Mouse (Mus musculus): ENCODE measurements around the gene Cmah. TPM values are rescaled to one million over a fixed set of nuclear protein-coding genes. Genes with fewer than 3 reads are reported as not detected.
"Not testable (repeated sequence)": the region's sequence is repeated elsewhere in the genome, so short reads cannot be mapped to it uniquely, and the experiment has no call there.

The Cmah gene
- polyA plus RNA-seq, 1 experiment from 2014 or later = 0.19 TPM

- ATAC-seq (ENCODE audit: insufficient number of reproducible peaks, insufficient read depth, low FRiP score, low TSS enrichment, low read depth) = no peak
- H3K4me1 ChIP-seq (replicated peaks) = no peaks in the 10 kb centered on the region
Observed at GRCm38 (mm10) chr13:24342091-24342490, 14.9 kb downstream of the Cmah start.

GRCm38 (mm10) chr13:24353004-24353403, 25.8 kb downstream of the Cmah start:
- WGBS = 88% methylated on average over 5 of the region's 5 CpGs

More at GRCm38 (mm10) chr13:24342091-24342490, 14.9 kb downstream of the Cmah start:
- H3K4me3 ChIP-seq (replicated peaks) = no peak overlapping the region
- H3K9me3 ChIP-seq = no peaks in the 10 kb centered on the region
- H3K36me3 ChIP-seq = no peaks in the 10 kb centered on the region
- 80% methylated on average over 4 of the region's 4 CpGs for WGBS
- H3K9ac ChIP-seq (replicated peaks) = no peak overlapping the region
- H3K27me3 ChIP-seq = no peaks in the 10 kb centered on the region
- no peak overlapping the region for H3K4me2 ChIP-seq
- H3K27ac ChIP-seq = no peak overlapping the region

GRCm38 (mm10) chr13:24354751-24355150, 27.5 kb downstream of the Cmah start:
- no peaks in the 10 kb centered on the region for H3K36me3 ChIP-seq
- no peak for ATAC-seq (ENCODE audit: insufficient number of reproducible peaks, insufficient read depth, low FRiP score, low TSS enrichment, low read depth)
- H3K9me3 ChIP-seq = no peaks in the 10 kb centered on the region
- WGBS = 90% methylated on average over 5 of the region's 5 CpGs
- no peak overlapping the region for H3K27ac ChIP-seq
- H3K9ac ChIP-seq (replicated peaks) = no peak overlapping the region
- no peaks in the 10 kb centered on the region for H3K4me1 ChIP-seq (replicated peaks)
- H3K4me3 ChIP-seq (replicated peaks) = no peak overlapping the region
- no peaks in the 10 kb centered on the region for H3K27me3 ChIP-seq
- H3K4me2 ChIP-seq = no peak overlapping the region

More at GRCm38 (mm10) chr13:24353004-24353403, 25.8 kb downstream of the Cmah start:
- Histone ChIP-seq H3K27ac (no peak overlapping the region), H3K27me3 (no peaks in the 10 kb centered on the region), H3K9ac (replicated peaks) (no peak overlapping the region), H3K4me1 (replicated peaks) (no peaks in the 10 kb centered on the region), H3K36me3 (no peaks in the 10 kb centered on the region), H3K4me3 (replicated peaks) (no peak overlapping the region), H3K9me3 (no peaks in the 10 kb centered on the region), H3K4me2 (no peak overlapping the region)
- ATAC-seq (ENCODE audit: insufficient number of reproducible peaks, insufficient read depth, low FRiP score, low TSS enrichment, low read depth) = no peak

- no peak overlapping the region for H3K9ac ChIP-seq (replicated peaks)
- no peaks in the 10 kb centered on the region for H3K4me1 ChIP-seq (replicated peaks)
- no peaks in the 10 kb centered on the region for H3K9me3 ChIP-seq
- H3K27ac ChIP-seq = no peak overlapping the region
- no peaks in the 10 kb centered on the region for H3K36me3 ChIP-seq
- ATAC-seq (ENCODE audit: insufficient number of reproducible peaks, insufficient read depth, low FRiP score, low TSS enrichment, low read depth) = no peak
- H3K27me3 ChIP-seq = no peaks in the 10 kb centered on the region
- no peak overlapping the region for H3K4me3 ChIP-seq (replicated peaks)
- H3K4me2 ChIP-seq = no peak overlapping the region
- WGBS = 100% methylated on average over 1 of the region's 1 CpGs
Observed at GRCm38 (mm10) chr13:24359181-24359580, 32.0 kb downstream of the Cmah start.

- Histone ChIP-seq H3K36me3 (no peaks in the 10 kb centered on the region), H3K9me3 (no peaks in the 10 kb centered on the region), H3K27ac (no peak overlapping the region), H3K4me3 (replicated peaks) (no peak overlapping the region), H3K27me3 (no peaks in the 10 kb centered on the region), H3K4me2 (no peak overlapping the region), H3K4me1 (replicated peaks) (no peaks in the 10 kb centered on the region), H3K9ac (replicated peaks) (no peak overlapping the region)
- ATAC-seq (ENCODE audit: insufficient number of reproducible peaks, insufficient read depth, low FRiP score, low TSS enrichment, low read depth) = no peak
- WGBS = 90% methylated on average over 6 of the region's 6 CpGs
Observed at GRCm38 (mm10) chr13:24365191-24365590, 38.0 kb downstream of the Cmah start.

- no peak overlapping the region for H3K27ac ChIP-seq
- H3K4me2 ChIP-seq = no peak overlapping the region
- WGBS = 88% methylated on average over 7 of the region's 7 CpGs
- ATAC-seq (ENCODE audit: insufficient number of reproducible peaks, insufficient read depth, low FRiP score, low TSS enrichment, low read depth) = no peak
- H3K27me3 ChIP-seq = no peaks in the 10 kb centered on the region
- no peaks in the 10 kb centered on the region for H3K4me1 ChIP-seq (replicated peaks)
- no peak overlapping the region for H3K4me3 ChIP-seq (replicated peaks)
- no peak overlapping the region for H3K9ac ChIP-seq (replicated peaks)
- no peaks in the 10 kb centered on the region for H3K36me3 ChIP-seq
- H3K9me3 ChIP-seq = no peaks in the 10 kb centered on the region
Observed at GRCm38 (mm10) chr13:24372893-24373599, 45.8 kb downstream of the Cmah start.

GRCm38 (mm10) chr13:24374606-24375005, 47.4 kb downstream of the Cmah start:
- H3K4me3 ChIP-seq (replicated peaks); H3K36me3 ChIP-seq; ATAC-seq (ENCODE audit: insufficient number of reproducible peaks, insufficient read depth, low FRiP score, low TSS enrichment, low read depth); H3K27ac ChIP-seq; H3K4me2 ChIP-seq; H3K9me3 ChIP-seq; H3K27me3 ChIP-seq; H3K4me1 ChIP-seq (replicated peaks); H3K9ac ChIP-seq (replicated peaks): not testable (repeated sequence)
- 88% methylated on average over 6 of the region's 6 CpGs for whole genome bisulfite sequencing

GRCm38 (mm10) chr13:24375320-24376203, 48.4 kb downstream of the Cmah start:
- ATAC-seq (ENCODE audit: insufficient number of reproducible peaks, insufficient read depth, low FRiP score, low TSS enrichment, low read depth) = no peak
- Histone ChIP-seq H3K27ac (no peak overlapping the region), H3K9ac (replicated peaks) (no peak overlapping the region), H3K27me3 (no peaks in the 10 kb centered on the region), H3K36me3 (no peaks in the 10 kb centered on the region), H3K9me3 (no peaks in the 10 kb centered on the region), H3K4me1 (replicated peaks) (no peaks in the 10 kb centered on the region), H3K4me3 (replicated peaks) (no peak overlapping the region), H3K4me2 (no peak overlapping the region)
- 75% methylated on average over 7 of the region's 7 CpGs for WGBS

GRCm38 (mm10) chr13:24380713-24381112, 53.5 kb downstream of the Cmah start:
- no peaks in the 10 kb centered on the region for H3K27me3 ChIP-seq
- H3K4me3 ChIP-seq (replicated peaks) = no peak overlapping the region
- H3K36me3 ChIP-seq = no peaks in the 10 kb centered on the region
- ATAC-seq (ENCODE audit: insufficient number of reproducible peaks, insufficient read depth, low FRiP score, low TSS enrichment, low read depth) = no peak
- WGBS = 90% methylated on average over 6 of the region's 6 CpGs
- H3K4me1 ChIP-seq (replicated peaks) = no peaks in the 10 kb centered on the region
- no peak overlapping the region for H3K4me2 ChIP-seq
- no peak overlapping the region for H3K27ac ChIP-seq
- H3K9me3 ChIP-seq = no peaks in the 10 kb centered on the region
- no peak overlapping the region for H3K9ac ChIP-seq (replicated peaks)

- no peak overlapping the region for H3K4me3 ChIP-seq (replicated peaks)
- no peak overlapping the region for H3K9ac ChIP-seq (replicated peaks)
- H3K27me3 ChIP-seq = no peaks in the 10 kb centered on the region
- ATAC-seq (ENCODE audit: insufficient number of reproducible peaks, insufficient read depth, low FRiP score, low TSS enrichment, low read depth) = no peak
- no peaks in the 10 kb centered on the region for H3K9me3 ChIP-seq
- H3K27ac ChIP-seq = no peak overlapping the region
- H3K4me2 ChIP-seq = no peak overlapping the region
- H3K36me3 ChIP-seq = no peaks in the 10 kb centered on the region
- 88% methylated on average over 3 of the region's 3 CpGs for WGBS
- H3K4me1 ChIP-seq (replicated peaks) = no peaks in the 10 kb centered on the region
Observed at GRCm38 (mm10) chr13:24383885-24384284, 56.7 kb downstream of the Cmah start.

GRCm38 (mm10) chr13:24391892-24392291, 64.7 kb downstream of the Cmah start:
- Histone ChIP-seq H3K4me3 (replicated peaks) (no peak overlapping the region), H3K9me3 (no peaks in the 10 kb centered on the region), H3K36me3 (no peaks in the 10 kb centered on the region), H3K27me3 (no peaks in the 10 kb centered on the region), H3K4me1 (replicated peaks) (peaks cover 13% of the 10 kb centered on the region), H3K9ac (replicated peaks) (no peak overlapping the region), H3K4me2 (no peak overlapping the region), H3K27ac (no peak overlapping the region)
- no peak for ATAC-seq (ENCODE audit: insufficient number of reproducible peaks, insufficient read depth, low FRiP score, low TSS enrichment, low read depth)
- WGBS = 90% methylated on average over 5 of the region's 5 CpGs
